Mouse (Mus musculus): ENCODE measurements at regions not wholly inside any gene's neighbourhood (a gene's known extent, or its start where the extent isn't known, plus 50 kb on each side); places are given as distances from the start of the nearest gene placed in this dataset.

GRCm38 (mm10) chr4:124443613-124444108 is 166.9 kb downstream of the 3100002H09Rik start:
- DNase-seq (ENCODE audit: low read depth), result no peak

DNA sequence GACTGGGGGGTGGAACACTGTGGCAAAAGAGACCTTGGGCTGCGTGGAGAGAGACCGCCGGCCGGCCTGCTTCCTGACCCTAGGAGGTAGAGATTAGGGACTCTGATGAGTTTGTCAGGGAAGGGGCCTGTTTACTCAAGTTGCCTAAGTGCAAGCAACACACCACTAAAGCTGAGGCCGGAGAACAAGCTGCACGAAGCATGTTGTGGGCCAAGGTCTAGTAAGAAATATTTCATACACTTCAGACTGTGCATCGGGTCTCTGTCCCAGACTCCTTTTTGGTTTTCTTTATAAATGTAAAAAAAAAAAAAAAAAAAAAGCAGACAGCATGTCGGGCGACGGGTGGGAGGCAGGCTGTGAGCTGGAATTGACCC is 167.5 kb downstream of the 3100002H09Rik start:
- no peak for DNase-seq (ENCODE audit: low read depth)

DNA sequence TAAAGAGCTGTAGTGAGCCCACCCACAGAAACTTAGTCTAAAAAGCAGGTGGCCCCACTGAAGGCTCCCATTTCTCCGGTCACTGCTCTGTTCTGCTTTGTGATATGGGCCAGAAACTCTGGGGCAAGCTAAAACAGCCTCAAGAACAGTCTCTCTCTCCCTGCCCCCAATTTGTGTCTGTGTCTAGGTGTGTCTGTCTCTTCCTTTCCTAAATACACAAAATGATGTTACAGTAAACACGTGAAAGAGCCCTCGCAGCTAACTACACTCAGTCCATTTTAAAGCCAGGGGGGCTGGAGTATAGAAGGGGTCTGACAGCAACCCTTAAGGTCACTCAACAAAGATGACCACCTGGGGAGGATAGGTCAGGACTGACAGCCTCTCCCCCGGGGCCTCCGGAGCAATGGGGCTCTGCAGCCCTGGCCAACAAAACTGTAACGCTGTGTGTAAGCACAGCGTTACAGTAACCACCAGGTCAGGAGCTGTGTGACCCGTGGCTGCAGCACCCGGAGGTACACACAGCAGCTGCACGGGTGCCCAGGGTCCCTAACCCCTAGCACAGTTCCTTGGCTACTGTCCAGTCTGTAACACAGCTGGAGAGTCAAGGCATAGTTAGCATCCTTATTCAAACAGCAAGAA is 168.0 kb downstream of the 3100002H09Rik start:
- DNase-seq (ENCODE audit: low read depth), result no peak

- no peak for DNase-seq (ENCODE audit: low read depth)
Measured at GRCm38 (mm10) chr4:124441737-124442487, 168.7 kb downstream of the 3100002H09Rik start.

DNA sequence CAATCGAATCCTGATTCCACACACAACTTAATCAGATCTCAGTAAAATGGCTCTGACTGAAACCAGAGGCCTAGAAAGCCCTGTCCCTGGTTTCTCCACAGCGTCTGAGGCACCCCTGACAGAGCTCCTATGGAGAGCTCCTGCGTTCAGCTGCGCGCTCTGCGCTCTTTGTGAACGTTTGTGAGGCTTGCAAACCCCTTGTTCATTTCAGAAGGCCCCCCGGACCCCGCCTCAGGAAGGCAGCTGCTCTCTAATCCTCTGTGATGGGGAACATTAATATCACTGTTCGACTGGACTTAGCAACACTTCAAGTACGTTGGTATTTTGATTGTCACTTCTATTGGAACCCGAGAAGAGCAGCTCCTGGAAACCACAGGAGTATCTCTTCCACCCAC is 175.6 kb downstream of the 3100002H09Rik start:
- no peak for DNase-seq (ENCODE audit: low read depth)

GRCm38 (mm10) chr4:124434059-124435039 is 176.3 kb downstream of the 3100002H09Rik start:
- no peak for DNase-seq (ENCODE audit: low read depth)

GRCm38 (mm10) chr4:124433506-124433905 is 177.1 kb downstream of the 3100002H09Rik start:
- DNase-seq (ENCODE audit: low read depth), result no peak

DNA sequence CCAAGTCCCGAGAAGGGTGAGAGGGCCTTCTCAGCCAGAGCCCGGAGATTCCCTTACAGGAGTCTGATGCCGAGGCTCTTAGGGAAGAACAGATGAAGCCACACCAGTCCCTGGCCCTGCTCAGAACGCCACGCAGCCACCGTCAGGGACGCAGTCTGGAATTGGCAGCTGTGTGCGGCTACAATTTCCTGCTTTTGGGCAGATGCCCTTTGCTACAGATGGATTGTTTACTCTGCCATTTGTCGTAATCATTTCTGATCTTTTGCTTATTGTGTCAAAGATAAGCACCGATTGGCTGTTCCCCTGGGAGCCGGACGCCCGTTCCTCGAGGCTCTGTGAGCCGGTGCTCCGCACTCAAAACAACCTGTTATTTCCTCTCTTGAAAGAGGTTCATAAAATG is 179.4 kb downstream of the 3100002H09Rik start:
- no peak for DNase-seq (ENCODE audit: low read depth)

- no peak for DNase-seq (ENCODE audit: low read depth)
Measured at GRCm38 (mm10) chr4:124428844-124429243, 181.8 kb downstream of the 3100002H09Rik start.

DNA sequence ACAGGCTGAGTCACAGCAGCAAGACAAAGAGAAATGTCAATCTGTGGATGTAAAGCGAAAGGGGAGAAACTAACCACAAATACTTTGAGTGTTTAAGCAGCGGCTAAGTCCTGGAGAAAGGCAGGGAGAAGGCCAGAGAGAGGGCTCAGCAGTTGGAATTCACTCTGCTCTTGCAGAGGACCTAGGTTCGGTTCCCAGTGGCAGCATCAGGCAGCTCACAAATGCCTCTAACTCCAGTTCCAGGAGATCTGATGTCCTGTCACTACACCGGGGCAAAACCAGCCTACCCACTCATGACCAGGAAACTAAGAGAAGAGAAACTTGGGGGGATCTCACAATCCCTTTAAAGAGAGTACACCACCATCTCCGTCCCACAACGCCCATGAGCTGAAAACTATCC is 188.2 kb downstream of the 3100002H09Rik start:
- no peak for DNase-seq (ENCODE audit: low read depth)

GRCm38 (mm10) chr4:124418431-124418830 is 192.2 kb downstream of the 3100002H09Rik start:
- no peak for DNase-seq (ENCODE audit: low read depth)

DNA sequence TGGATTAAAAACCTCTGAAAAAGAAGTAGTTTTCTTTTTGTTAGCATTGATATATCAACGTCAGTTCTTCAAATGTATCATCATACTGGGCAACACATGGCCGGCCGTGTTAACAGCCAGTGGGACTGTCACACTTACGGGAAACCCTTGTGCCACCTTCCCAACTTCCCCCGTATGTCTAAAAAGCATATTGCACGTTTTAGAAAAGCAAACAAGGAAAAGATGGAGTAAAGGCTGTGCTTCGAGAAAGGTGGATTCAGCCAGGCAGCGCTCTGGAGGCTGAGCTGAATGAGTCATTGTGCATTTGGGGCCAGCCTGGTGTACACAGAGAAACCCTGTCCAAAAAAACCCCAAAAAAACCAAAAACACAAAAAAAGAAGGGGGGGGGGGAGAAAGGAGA is 193.4 kb downstream of the 3100002H09Rik start:
- DNase-seq (ENCODE audit: low read depth), result no peak

DNA sequence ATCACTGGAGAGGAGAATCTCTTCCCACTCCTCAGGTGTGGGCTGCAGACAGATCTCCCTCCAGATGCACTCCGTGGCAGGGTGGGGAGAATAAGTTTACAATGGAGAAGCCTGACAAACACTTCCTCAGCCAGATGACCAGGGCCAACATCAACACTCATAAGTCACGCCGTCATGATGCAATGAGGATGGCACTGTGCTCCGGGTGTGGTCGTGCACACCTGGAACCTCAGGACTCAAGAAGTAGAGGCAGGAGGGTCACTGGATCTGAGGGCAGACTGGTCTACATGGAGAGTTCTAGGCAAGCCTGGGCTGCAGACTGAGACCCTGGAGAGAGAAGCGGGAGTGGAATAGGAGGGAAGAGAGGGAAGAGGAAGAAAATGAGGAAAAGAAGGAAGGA is 194.3 kb downstream of the 3100002H09Rik start:
- no peak for DNase-seq (ENCODE audit: low read depth)

- DNase-seq (ENCODE audit: low read depth), result no peak
Measured at GRCm38 (mm10) chr4:124414386-124414785, 196.2 kb downstream of the 3100002H09Rik start.

- DNase-seq (ENCODE audit: low read depth), result no peak
Measured at GRCm38 (mm10) chr4:124409279-124409678, 201.3 kb downstream of the 3100002H09Rik start.

GRCm38 (mm10) chr4:124402075-124402474 is 208.5 kb downstream of the 3100002H09Rik start:
- DNase-seq (ENCODE audit: low read depth), result no peak

- DNase-seq (ENCODE audit: low read depth), result no peak
Measured at GRCm38 (mm10) chr4:124400741-124401140, 209.9 kb downstream of the 3100002H09Rik start.

DNA sequence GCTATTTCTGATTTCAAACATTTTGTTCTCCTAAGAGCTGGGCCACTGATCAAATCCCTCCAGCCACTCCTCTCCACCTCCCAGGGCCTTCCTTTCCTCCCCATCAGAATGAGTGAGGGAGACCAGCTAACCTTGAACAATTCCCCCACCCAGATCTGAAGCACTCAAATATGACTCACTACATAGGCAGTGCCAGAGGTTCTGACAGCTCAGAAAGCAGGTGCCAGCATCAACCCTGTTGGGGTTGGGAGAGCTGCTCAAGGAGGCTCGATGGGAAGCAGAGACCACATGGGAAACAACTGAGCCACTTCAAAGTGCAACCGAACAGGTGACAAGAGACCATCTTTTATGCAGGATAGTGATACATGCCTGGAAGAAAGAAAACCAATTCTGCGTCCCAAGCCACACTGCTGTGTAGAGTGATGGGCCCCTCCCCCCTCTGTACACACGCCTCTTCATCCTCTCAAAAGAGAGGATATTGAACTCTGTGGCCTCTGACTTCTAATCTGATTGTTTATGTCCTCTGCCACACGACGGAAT is 210.4 kb downstream of the 3100002H09Rik start:
- DNase-seq (ENCODE audit: low read depth), result no peak

GRCm38 (mm10) chr4:124398354-124398753 is 212.2 kb downstream of the 3100002H09Rik start:
- no peak for DNase-seq (ENCODE audit: low read depth)

GRCm38 (mm10) chr4:124396566-124397283 is 213.9 kb downstream of the 3100002H09Rik start:
- DNase-seq (ENCODE audit: low read depth), result no peak

DNA sequence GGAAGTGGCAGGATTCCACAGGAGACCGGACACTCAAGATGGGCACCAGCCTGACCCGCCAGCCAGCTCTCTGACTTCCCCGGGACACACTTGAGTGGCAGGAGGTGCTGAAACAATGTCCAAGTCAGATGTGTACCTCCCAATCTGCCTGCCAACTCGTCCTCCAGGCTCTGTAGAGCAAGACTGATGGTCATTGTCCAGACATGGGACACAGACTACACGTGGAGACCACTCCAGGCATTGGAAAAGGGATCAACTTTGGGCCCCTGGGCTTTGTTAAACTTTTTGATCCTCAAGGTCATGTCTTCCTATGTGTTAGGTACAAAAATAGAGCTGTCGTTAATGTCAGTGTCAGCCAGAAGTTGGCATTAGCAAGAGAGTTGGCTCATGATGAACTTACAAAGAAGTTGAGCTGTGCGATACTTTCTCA is 214.6 kb downstream of the 3100002H09Rik start:
- DNase-seq (ENCODE audit: low read depth), result no peak
